In genomic region chr8:60681811-60682210, GRCm38 (mm10) we compare ENCODE assay signal across 24 mouse cellular contexts. TPM values are rescaled to one million over a fixed set of nuclear protein-coding genes. Genes with fewer than 3 reads are reported as not detected.
A peak's percentile ranks its signal among the peaks of the same experiment; 100 is the strongest.
DNase-seq lines count a peak whose midpoint lies in the region; ATAC-seq and TF ChIP-seq lines count a peak whose summit lies in the region.
"Had no signal": no experiment of that assay in that cellular context is flagged by ENCODE, and none has a peak within 500 bp of the region (broad histone marks: within the 10 kb centered on the region; RNA-seq: fewer than 3 reads in every experiment).

No protein-coding gene starts in this region.

- no peak for ATAC-seq in kidney, embryonic 15.5 days (replicated peaks; ENCODE audit: low FRiP score)
- ATAC-seq in midbrain, embryonic 11.5 days (ENCODE audit: low FRiP score) = no peak
- ATAC-seq in midbrain, postnatal 0 days (ENCODE audit: low FRiP score) = no peak
- ATAC-seq in intestine, embryonic 16.5 days = peak; percentile 77
- ATAC-seq: forebrain, embryonic 14.5 days had no signal

- H3K27me3 ChIP-seq in kidney, embryonic 15.5 days = no peaks in the 10 kb centered on the region
- no peaks in the 10 kb centered on the region for H3K27me3 ChIP-seq in midbrain, embryonic 11.5 days (ENCODE audit: control insufficient read depth, insufficient read depth, low read length)
- no peaks in the 10 kb centered on the region for H3K27me3 ChIP-seq in midbrain, postnatal 0 days (ENCODE audit: insufficient read depth, low read length)
- no peaks in the 10 kb centered on the region for H3K27me3 ChIP-seq in intestine, embryonic 16.5 days (replicated peaks; ENCODE audit: control insufficient read depth, insufficient read depth, low read length)
- H3K27me3 ChIP-seq: embryonic facial prominence, embryonic 13.5 days; embryonic facial prominence, embryonic 15.5 days; forebrain, embryonic 12.5 days had no signal

- no peaks in the 10 kb centered on the region for H3K9me3 ChIP-seq in kidney, embryonic 15.5 days (replicated peaks)
- H3K9me3 ChIP-seq in midbrain, embryonic 11.5 days (ENCODE audit: control insufficient read depth, low read length) = no peaks in the 10 kb centered on the region
- H3K9me3 ChIP-seq in midbrain, postnatal 0 days (ENCODE audit: low read length) = no peaks in the 10 kb centered on the region
- no peaks in the 10 kb centered on the region for H3K9me3 ChIP-seq in intestine, embryonic 16.5 days (ENCODE audit: control insufficient read depth, low read length)
- H3K9me3 ChIP-seq: embryonic facial prominence, embryonic 13.5 days; embryonic facial prominence, embryonic 15.5 days; forebrain, embryonic 10.5 days; forebrain, embryonic 12.5 days had no signal

- H3K27ac ChIP-seq in kidney, embryonic 15.5 days = no peak overlapping the region
- no peak overlapping the region for H3K27ac ChIP-seq in midbrain, embryonic 11.5 days (ENCODE audit: low read depth, low read length)
- no peak overlapping the region for H3K27ac ChIP-seq in midbrain, postnatal 0 days (ENCODE audit: low read depth, low read length)
- H3K27ac ChIP-seq in intestine, embryonic 16.5 days (ENCODE audit: low read length) = no peak overlapping the region
- H3K27ac ChIP-seq: embryonic facial prominence, embryonic 13.5 days; embryonic facial prominence, embryonic 15.5 days; forebrain, embryonic 10.5 days; forebrain, embryonic 12.5 days had no signal

- TF ChIP-seq CTCF in midbrain, postnatal 0 days (IDR thresholded peaks at IDR 0.05) = no peak

- H3K4me2 ChIP-seq in kidney, embryonic 15.5 days = no peak overlapping the region
- no peak overlapping the region for H3K4me2 ChIP-seq in midbrain, embryonic 11.5 days
- no peak overlapping the region for H3K4me2 ChIP-seq in midbrain, postnatal 0 days (ENCODE audit: low read depth, low read length, poor library complexity, severe bottlenecking)
- no peak overlapping the region for H3K4me2 ChIP-seq in intestine, embryonic 16.5 days (ENCODE audit: low read depth, low read length)
- H3K4me2 ChIP-seq: embryonic facial prominence, embryonic 13.5 days; embryonic facial prominence, embryonic 15.5 days; forebrain, embryonic 12.5 days had no signal

- no peak overlapping the region for H3K9ac ChIP-seq in kidney, embryonic 15.5 days
- H3K9ac ChIP-seq in midbrain, embryonic 11.5 days (ENCODE audit: low read length) = no peak overlapping the region
- no peak overlapping the region for H3K9ac ChIP-seq in midbrain, postnatal 0 days (replicated peaks; ENCODE audit: low read length, poor library complexity, severe bottlenecking)
- no peak overlapping the region for H3K9ac ChIP-seq in intestine, embryonic 16.5 days (ENCODE audit: low read depth, low read length)
- H3K9ac ChIP-seq: embryonic facial prominence, embryonic 13.5 days; embryonic facial prominence, embryonic 15.5 days; forebrain, embryonic 12.5 days had no signal

- no peak overlapping the region for H3K4me3 ChIP-seq in kidney, embryonic 15.5 days (replicated peaks)
- no peak overlapping the region for H3K4me3 ChIP-seq in midbrain, embryonic 11.5 days (ENCODE audit: low read depth, low read length)
- no peak overlapping the region for H3K4me3 ChIP-seq in midbrain, postnatal 0 days (ENCODE audit: low read depth, low read length)
- H3K4me3 ChIP-seq in intestine, embryonic 16.5 days (ENCODE audit: low read length) = no peak overlapping the region
- H3K4me3 ChIP-seq: embryonic facial prominence, embryonic 13.5 days; embryonic facial prominence, embryonic 15.5 days; erythroblast, embryonic 14.5 days; forebrain, embryonic 10.5 days; forebrain, embryonic 12.5 days had no signal

- H3K4me1 ChIP-seq in kidney, embryonic 15.5 days = no peaks in the 10 kb centered on the region
- H3K4me1 ChIP-seq in midbrain, embryonic 11.5 days (ENCODE audit: control insufficient read depth, insufficient read depth, low read length) = no peaks in the 10 kb centered on the region
- no peaks in the 10 kb centered on the region for H3K4me1 ChIP-seq in midbrain, postnatal 0 days (ENCODE audit: insufficient read depth, low read length)
- H3K4me1 ChIP-seq in intestine, embryonic 16.5 days (ENCODE audit: control insufficient read depth, insufficient read depth, low read length) = no peaks in the 10 kb centered on the region
- H3K4me1 ChIP-seq: embryonic facial prominence, embryonic 13.5 days; embryonic facial prominence, embryonic 15.5 days; forebrain, embryonic 10.5 days; forebrain, embryonic 12.5 days had no signal

- no peaks in the 10 kb centered on the region for H3K36me3 ChIP-seq in kidney, embryonic 15.5 days
- no peaks in the 10 kb centered on the region for H3K36me3 ChIP-seq in midbrain, embryonic 11.5 days (ENCODE audit: control insufficient read depth, insufficient read depth, low read length)
- no peaks in the 10 kb centered on the region for H3K36me3 ChIP-seq in midbrain, postnatal 0 days (ENCODE audit: insufficient read depth, low read length)
- H3K36me3 ChIP-seq in intestine, embryonic 16.5 days (ENCODE audit: control insufficient read depth, insufficient read depth, low read length) = no peaks in the 10 kb centered on the region
- H3K36me3 ChIP-seq: embryonic facial prominence, embryonic 13.5 days; embryonic facial prominence, embryonic 15.5 days; forebrain, embryonic 10.5 days; forebrain, embryonic 12.5 days had no signal

- WGBS in kidney, embryonic 15.5 days = 74% methylated on average over 4 of the region's 4 CpGs
- WGBS in midbrain, embryonic 11.5 days = 88% methylated on average over 4 of the region's 4 CpGs
- 97% methylated on average over 4 of the region's 4 CpGs for WGBS in midbrain, postnatal 0 days
- WGBS in intestine, embryonic 16.5 days = 67% methylated on average over 4 of the region's 4 CpGs

- peak; percentile 55 for DNase-seq in kidney, adult 9 months
- peak; percentile 41 for DNase-seq in midbrain, embryonic 11.5 days (ENCODE audit: low spot score, missing footprints)
- DNase-seq in midbrain, postnatal 0 days (ENCODE audit: low spot score) = no peak
- no peak for DNase-seq in left cerebral cortex, adult 11 months (ENCODE audit: low spot score)
- DNase-seq in heart, adult 11 months = no peak
- DNase-seq: adrenal gland, adult 2 months; adrenal gland, postnatal 10 days; adrenal gland, postnatal 25 days; cerebellum, adult 11 months; cerebellum, adult 18-20 months; cerebellum, adult 8-10 months; cerebellum, adult 9-11 months; cerebellum, postnatal 14 days; cerebellum, postnatal 36 days; embryo, embryonic 11 days had no signal

RNA-seq across cellular contexts. Expression of gene Mfap3l, which starts 49.2 kb away (rescaled TPM):
- polyA plus RNA-seq in kidney, embryonic 15.5 days (2015; fragmentation: Nextera tagmentation; extraction: Ambion mirVana) = 4.3 and 4.5 TPM in 2 replicates
- 1.8 and 2.1 TPM in 2 replicates for polyA plus RNA-seq in midbrain, embryonic 11.5 days (2014; fragmentation: Nextera tagmentation; extraction: Ambion mirVana)
- 11.4 and 16.4 TPM in 2 replicates for total RNA-seq in midbrain, postnatal 0 days (2014; rRNA removed)
- 2.8 and 3.0 TPM in 2 replicates for polyA plus RNA-seq in midbrain, postnatal 0 days (2015; fragmentation: Nextera tagmentation; extraction: Ambion mirVana)
- polyA plus RNA-seq in intestine, embryonic 16.5 days (2015; fragmentation: Nextera tagmentation; extraction: Ambion mirVana) = 0.78 and 0.99 TPM in 2 replicates
- total RNA-seq: MEL had no signal
- polyA plus RNA-seq: erythroblast, embryonic 14.5 days had no signal

Comparison
In these comparisons a context has a peak if more than half of its experiments do, and no peak if none do; other contexts are left out.
1. DNase-seq: peak in kidney, adult 9 months (single experiment) and midbrain, embryonic 11.5 days (single experiment); none in midbrain, postnatal 0 days (single experiment), left cerebral cortex, adult 11 months (single experiment) and heart, adult 11 months (single experiment).